Mouse (Mus musculus) thymus, adult 18-20 months (tissue): ENCODE results near the gene Hoxa3.

Source experiments
- DNase-seq, 2 experiments: peaks; one replicate each; pipeline ENCODE4 v3.0.0; 2022; ENCODE audit warnings: mixed read lengths in 2 of 2

The Hoxa3 gene

DNA sequence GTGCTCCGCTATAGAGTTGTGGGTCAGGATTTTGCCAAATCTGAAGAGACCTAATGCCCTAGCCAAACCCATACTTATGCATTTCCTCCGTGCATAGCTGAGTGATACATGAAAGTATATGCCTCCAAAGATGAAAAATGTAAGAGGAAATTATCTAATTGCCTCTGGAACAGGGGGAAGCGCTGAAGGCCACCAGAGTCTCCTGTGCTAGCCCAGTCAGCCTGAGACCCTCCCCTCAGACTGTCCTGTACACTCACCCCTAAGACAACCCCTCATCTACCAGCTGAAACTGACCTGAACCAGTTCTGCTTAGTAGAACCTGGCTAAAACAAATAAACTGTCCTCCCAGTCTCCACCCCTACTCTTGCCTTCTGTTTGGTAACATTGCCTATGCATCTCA, 32.4 kb downstream of the Hoxa3 start:
- no peak for DNase-seq

DNA sequence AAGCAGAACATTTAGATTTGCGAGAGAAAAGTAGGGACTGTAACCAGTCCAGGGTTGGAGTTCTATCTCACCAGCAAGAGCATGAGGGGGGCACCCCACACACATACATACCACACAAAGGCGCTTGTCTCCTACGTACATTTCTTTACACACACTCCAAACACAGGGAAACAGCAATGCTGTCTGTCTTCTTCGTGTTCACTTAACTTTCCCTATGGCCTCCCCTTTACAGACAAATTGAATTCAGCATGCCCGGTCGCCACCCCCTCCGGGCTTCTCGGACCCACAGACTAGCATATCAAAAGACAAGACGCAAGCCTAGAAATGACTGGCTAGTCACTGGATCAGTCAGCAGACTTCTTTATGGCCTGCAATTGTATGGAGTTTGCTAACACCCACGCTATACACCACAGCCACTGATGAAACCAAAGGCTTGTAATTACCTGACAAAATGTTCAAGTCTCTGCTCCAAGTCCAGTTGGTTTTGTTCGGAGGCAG, 32.9 kb downstream of the Hoxa3 start:
- DNase-seq, result no peak

DNA sequence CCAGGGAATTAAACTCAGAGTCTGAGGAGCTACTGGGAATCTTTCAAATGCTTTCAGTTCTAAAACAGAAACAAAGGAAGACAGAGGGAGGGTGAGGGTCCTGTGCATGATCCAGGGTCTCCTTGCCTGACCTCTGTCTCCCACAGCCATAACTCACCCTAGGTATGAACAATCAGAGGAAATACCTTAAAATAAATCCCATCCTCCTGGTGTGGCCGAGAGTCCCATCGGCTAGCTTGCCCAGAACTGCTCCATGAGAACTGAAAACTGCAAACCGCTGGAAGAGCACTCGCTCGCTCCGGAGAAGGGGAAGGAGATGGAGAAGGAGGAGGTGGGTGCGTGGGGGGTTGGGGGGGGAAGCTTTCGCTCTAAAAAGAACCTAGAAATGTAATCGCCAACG, 33.4 kb downstream of the Hoxa3 start:
- no peak for DNase-seq

DNA sequence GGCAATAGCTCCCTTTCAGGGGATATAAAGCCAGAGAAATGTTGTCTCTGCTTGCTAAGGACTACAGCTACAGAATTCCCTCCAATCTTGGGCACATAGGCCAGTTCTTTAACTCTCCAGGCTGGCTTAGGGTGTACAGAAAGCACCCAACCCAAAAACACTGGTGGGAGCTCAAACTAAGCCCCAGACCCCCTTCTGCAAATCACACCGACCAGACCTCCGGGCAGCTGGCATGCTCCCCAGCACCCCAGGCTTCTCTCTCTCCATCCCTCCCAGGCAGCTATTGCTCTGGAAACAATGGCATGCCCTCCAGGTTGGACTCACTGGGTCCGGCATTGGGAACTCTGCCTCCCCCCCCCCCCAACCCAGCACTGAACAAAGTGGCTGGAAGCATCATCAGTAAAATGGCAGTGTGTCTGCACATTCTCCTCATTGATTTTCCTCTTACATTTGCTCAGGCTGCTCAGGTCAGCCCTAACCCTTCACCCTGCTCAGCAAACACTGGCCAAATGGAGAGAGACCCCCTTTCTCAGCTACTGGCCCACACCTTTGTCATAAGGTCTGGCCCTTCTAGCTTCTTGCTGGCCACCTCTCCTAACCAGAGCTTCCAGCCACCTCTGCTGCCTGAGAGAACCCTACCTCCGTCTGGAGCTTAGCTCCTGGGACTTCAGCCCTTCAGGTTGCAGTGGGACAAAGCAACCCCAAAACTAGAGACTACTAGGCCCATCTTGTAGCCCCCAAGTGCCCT, 34.0 kb downstream of the Hoxa3 start:
- DNase-seq, result no peak

DNA sequence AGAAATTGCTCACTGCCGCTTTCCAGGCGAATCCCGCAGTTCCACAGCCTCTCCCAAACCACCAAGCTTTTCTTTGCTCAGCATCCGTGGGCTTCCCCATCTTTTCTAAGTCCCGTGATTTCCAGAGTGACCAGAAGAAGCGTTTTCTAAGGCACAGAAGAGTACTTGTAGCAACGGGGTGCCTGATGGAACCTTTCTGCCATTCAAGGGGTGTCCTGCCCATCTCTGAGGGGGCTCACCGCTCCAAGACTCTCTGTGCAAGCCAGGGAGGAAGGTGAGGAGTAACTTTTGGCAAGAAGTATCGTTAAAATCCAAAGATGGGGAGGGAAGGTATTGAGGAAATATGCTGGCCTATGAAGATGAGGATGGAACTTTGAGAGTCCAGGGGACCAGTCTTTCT, 35.3 kb downstream of the Hoxa3 start:
- DNase-seq, result no peak

DNA sequence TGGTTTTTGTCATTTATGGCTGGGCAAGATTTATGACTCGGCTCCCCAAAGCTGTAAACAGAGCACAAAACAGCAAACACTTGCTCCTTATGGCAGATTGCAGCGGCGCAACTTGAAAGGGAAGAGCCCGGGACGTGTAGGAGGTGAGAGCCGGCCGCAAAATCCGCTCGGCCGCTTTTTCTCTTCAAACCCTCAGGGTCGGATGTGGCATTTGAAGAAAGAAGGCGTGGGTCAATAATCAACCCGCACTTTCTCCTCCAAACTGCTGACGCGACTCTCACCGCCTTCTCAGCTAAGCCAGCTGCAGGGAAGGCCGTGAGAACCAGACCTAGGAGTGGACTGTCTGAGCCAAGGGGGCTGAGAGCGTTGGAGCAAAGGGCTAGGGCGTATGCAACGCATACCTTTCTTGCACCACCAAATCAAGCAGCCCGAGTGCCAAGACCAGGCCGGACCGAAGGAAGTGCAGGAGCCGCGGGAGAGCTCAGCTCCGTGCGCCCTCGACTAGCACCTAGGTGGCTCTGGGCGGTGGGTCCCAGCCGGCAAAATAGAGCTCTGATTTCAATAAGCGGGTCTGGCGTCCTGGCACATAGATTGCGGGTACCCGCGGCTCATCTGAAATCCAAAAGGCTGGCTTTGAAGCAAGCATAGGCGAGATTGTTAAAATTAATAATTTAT, 35.9 kb downstream of the Hoxa3 start, which contains the start of gene 5730596B20Rik:
Gene 5730596B20Rik, plus strand, starts transcription at position 438 of the 675 bp plus-strand sequence.
- DNase-seq, result no peak

DNA sequence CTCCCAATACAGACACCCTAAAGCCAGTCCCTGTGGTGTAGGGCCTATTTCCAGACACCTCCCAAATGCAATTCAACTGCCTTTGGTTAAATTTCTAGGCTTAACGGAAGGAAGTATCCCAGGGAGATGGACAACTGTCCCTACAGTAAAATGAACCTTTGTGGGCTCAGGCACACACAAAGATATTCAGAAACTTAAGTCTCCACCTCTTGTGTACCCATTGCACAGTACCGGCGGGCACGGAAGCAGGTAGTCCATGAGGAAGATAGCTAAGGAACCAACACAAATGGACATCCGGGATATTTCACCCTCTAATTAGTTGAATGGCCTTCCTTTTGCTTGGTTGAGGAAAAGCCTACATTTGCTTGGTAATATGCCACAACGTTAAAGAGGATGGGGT, 36.7 kb downstream of the Hoxa3 start:
- no peak for DNase-seq

DNA sequence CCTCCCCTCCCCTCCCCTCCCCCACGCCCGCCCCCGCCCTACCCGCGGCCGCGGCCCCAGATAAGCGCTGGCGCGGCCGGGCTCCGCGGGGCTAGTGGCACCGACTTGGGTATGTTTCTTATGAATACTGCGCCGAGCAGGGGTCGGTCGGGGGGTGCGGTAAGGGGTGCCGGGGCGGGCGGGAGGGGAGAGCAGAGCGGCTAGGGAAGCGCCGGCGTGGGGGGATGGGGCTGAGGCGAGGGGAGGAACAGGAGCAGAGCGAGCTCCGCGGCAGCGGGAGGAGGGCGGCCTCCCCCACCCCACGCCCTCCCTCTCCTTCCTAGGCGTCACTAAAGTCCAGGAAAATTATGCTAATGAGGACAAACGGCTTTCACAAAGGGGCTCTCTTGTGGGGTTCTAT, 37.3 kb downstream of the Hoxa3 start:
- no peak for DNase-seq

DNA sequence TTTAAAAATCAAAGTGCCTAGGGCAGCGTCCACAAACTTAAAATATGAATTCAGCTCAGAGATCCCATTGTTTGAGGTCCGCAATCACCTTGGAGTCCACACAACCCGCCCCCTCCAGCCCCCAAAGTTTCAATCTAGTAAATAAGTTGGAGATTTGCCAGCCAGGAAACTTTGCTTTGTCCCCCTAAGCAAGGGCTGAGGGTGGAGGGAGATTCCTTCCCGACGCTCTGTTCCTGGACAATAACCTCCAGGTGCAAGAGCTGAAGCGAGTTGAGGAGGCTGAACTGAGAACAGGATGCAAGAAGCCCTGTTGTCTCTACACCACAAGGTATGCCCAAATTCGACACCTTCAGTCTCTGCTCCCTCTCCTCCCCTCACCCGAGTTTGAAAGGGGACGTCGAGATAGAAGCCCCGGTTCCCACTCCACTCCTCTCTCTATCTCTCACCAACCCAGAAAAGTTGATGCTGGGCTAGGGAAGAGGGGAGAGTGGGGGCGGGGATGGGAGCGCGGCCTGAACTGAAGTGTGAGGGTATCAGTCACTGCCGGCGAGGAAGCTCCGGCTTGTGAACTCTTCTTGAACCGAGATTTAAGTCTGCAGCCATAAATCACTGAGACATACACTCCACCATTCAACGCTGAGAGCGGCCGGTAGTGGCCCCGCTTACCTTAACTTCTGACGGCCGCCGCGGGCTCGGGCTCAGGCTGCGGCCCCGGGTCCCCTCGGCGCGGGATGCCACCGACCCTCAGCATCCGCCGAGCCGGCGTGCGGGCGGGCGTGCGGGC, 38.0 kb downstream of the Hoxa3 start:
- DNase-seq, result no peak

DNA sequence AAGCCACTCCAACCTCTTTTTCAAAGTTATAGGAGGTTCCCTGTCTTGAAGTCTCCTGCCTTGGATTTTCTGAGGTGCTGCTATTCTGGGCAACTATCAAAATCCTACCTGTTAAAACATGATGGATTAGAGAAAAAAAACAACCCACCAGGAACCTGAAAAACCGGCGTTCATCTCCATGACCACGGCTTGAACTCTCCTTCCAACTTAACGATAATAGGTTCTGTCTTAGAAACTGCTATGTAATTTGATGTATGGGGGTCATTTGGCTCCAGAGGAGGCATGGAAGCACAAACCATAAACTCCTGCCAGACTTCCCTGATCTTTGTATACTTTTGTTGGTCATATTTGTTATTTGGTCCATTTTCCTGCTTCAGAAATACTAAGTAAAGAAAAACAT, 39.5 kb downstream of the Hoxa3 start:
- DNase-seq, result no peak

DNA sequence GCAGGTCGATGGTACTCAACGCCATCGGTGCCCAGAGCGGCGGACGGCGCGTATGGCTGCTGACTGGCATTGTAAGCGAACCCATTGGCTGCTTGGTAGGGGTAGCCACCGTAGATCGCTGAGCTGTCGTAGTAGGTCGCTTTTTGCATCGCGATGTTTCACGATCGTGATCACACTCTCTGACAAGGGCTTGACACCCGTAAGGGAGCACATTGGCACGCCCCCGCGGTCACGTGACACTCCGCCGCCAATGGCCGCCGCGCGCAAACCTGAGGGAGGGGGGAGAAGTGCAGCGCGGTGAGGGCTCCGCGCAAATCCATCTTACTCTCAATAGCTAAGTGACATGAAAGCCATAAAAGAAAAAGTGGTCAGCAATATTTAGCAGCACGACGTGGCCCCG, 40.6 kb downstream of the Hoxa3 start:
- DNase-seq, result no peak

DNA sequence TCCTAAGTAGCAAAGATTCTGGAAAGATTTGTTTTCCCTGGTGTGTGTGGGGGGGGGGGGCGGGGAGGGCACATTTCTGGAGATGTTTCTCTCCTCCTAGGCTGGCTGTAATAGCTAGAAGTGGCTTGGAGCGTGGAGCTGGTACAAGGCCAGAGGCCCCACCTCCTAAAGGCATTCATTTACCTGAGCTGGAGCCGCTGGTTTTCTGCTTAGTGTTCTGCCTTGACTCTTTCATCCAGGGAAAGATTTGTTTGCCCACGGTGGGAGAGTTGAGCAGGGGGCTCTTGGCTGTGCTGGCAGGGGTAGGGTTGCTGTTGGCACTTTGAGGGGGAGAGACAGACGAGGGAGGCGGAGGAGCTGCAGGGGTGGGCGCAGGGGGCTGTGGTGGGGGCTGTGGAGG, 41.2 kb downstream of the Hoxa3 start:
- DNase-seq, result no peak

DNA sequence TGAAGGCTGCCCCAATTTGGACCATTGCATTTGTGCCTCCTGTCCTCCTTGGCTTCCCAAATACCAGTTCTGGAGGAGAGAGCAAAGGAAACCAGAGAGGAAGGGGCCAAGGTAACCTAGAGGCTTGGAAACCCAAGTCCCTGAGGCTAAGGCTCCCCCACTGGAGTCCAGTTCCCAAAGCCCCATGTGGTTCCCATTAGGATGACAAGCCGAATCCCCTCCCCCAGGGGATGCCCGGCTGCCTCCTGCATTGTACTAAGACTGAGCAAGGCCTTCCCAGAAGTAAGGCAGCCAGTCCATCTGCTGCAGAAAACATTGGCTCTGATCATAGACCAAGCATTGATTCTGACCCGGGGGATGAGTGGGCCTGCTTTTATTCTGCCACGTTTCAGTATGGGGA, 41.8 kb downstream of the Hoxa3 start:
- no peak for DNase-seq

DNA sequence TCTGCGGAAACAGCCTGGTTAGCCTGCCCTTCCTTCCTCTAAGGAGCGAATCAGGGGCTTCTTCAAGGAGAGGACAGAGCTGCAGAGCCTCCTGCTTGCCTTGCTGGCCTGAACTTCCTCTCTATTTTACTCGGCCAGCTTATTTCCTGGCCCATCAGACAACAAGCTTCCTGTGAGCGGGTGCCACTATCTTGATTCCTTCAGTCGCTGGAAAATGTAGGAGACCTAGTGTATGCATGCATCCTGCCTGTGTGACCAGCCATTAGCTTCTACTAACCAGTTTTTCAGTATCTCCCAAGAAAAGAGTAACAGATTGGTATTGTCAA, 42.3 kb downstream of the Hoxa3 start:
- DNase-seq, result no peak

DNA sequence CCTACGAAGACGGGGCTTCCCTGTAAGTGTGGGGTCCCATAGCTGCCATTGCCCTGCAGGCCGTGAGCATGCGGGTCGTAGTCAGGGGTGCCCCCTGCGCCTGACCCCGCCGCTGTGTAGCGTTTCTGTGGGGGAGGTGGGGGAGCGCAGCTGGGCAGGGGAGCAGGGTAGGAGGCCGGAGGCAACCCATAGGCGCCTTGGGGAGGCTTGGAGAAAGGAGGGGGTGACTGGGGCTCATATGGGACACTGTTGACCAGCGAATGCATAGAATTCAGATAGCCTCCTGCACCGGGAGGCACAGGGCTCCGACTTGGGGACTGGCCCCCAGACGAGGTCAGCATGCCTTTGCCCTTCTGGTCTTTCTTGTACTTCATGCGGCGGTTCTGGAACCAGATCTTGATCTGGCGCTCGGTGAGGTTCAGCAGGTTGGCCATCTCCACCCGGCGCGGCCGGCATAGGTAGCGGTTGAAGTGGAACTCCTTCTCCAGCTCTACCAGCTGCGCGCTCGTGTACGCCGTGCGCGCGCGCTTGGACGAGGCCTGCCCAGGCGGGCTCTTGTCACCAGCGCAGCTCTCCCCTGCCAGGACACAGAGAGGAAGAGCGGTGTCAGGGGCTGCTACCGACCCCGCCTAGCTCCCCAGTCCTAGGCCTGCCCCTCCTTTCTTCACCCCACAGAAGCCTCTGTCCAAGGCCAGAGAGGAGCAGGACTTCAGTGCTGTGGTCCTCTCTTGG, 42.8 kb downstream of the Hoxa3 start:
- no peak for DNase-seq

DNA sequence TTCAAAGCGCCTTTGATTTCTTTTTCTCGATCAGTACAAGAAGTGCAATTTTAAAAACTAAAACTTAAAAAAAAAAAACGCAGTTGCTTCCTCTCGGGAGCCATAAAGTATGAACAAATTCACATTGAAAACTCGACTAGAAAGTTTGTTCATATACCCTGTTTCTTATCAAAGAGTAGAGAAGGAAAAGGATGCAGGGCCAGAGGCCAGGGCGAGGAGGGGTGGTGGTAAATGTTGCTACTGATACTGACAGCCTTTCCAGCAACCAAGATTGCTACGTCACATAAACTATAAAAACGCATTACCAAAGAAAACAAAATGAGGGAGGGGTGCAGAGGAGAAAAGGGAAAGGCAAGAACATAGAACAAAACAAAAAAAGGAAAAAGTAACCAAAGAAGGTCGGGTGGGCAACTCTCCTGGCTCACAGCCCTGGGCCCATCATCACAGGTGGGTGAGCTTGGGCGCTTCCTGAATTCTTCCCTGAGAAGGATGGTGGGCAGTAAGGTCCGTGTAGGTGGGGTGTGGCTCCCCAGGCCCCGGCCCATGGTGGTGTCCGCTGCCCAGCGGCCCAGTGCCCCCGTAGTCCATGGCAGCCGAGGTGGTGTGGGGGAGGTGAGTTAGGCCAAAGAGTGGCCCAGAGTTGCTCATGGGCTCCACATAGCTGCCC, 43.5 kb downstream of the Hoxa3 start:
- no peak for DNase-seq

DNA sequence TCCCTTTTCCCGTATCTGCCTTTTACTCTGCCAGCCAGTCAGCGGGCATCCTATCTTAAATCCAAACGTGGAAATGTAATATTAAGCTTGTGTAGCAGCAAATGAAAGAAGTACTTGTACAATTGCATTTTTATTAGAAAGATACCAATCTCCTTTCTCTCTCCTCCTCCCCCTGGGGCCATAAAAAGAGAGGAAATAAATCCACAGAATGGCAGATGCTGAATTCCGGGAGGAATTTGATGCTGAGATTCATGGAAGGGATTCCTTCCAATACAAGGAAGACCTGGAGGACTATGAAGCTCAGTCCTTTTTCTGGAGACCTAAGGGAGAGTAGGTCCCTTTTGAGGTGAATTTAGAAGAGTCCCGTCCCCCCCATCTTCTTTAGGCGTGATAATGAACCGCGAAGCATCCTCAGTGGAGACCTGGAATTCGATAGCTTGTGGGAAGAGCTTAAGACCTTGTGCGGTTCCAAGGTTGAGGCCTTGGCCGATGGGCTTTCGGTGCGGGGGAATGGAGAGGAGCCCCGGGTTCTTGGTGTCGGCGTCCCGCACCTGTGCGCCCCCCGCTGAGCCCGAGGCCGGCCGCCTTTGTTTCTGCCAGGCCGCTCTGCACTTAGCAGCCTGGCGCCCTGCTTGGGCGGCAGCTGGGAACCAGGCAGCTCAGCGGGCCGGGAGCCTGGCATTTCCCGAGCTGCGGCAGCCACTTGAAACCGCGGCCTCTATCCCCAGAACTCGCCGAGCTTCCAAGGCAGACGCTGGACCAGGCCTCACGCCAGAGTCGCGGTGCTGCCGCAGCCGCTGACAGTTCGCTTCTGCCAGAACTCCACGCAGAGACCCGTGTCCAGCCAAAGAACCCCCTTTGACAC, 44.7 kb downstream of the Hoxa3 start:
- no peak for DNase-seq

DNA sequence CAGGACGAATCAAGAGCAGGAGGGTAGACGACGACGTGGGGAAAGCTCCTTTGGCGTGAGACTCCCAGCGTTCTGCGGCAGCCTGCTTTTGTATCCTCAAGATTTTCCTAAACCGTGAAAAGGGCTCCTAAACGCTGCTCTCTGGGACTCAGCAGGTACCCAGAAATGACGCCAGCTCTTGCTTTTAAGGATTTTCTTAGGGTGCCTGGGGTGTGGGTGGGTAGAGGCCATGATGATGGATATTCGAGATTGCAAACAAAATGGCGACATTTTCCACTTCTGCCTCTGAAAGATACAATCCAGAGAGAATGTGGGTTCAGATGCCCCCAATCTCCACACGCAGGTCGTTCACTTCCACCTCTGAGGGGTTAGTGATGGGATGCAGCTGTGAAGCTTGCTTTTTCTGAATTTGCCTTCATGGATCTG, 45.4 kb downstream of the Hoxa3 start:
- DNase-seq, result no peak

DNA sequence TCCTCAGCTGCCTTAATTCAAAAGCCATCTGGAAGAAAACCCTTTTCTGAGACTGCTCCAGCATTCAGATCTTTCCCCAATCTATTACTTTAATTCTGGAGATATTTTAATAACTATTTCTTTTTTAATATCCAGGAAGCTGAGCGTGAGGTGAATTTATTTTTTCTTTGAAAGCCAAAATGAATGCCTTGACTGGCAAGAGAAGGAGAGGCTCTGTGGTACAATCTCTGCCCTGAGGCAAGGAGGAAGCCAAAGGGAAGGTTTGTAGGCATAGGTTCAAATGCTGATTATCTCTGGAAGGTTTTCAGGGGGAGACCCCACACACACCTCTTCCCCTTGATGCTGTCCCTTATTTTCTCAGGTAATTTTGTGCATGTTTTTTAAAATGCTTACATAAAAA, 46.0 kb downstream of the Hoxa3 start:
- DNase-seq, result no peak

DNA sequence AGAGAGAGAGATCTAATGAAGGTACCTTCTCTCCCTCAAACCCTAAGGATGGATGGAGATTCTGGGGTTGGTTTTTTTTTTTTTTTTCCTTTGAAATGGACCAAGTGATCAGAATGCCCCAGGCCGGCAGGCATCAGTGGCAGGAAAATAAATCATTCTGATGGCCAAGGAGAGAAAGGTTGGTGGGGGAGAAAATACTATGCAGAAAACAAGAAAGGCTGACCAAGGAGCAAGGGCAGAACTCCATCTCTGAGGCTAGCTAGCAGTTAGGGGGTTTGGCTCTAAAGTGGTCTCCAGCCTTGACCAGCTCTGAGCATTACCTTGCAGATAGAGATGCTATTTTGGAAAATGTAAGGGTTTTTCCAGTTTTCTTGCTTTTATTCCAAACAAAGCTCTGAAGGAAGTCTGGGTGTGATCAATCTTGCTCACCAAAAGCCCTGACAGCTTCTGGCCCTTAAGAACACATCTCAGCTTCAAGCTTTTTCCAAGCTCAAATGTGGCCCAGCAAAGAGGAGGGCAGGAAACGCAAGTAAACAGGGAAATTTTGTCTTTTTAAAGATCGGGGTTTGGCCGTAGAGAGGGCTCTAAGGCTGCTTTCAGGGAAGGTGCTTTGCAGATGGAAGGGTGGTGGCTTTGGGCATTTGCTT, 46.6 kb downstream of the Hoxa3 start:
- no peak for DNase-seq
